Mouse (Mus musculus): ENCODE results near the gene Umodl1. TPM values are rescaled to one million over a fixed set of nuclear protein-coding genes. Genes with fewer than 3 reads are reported as not detected.

The Umodl1 gene
- polyA plus RNA-seq, 1 experiment = 0.05 TPM

- no peaks in the 10 kb centered on the region for H3K27me3 ChIP-seq (ENCODE audit: control insufficient read depth, insufficient read depth, low read length)
- no peaks in the 10 kb centered on the region; the same call in 1 of the 2 replicates for H3K4me1 ChIP-seq (ENCODE audit: control insufficient read depth, insufficient read depth, low read length)
- DNase-seq = no peak
- no peak overlapping the region for H3K27ac ChIP-seq (ENCODE audit: insufficient read depth, low read length)
- WGBS = 66% methylated on average over 2 of the region's 2 CpGs
- H3K4me3 ChIP-seq (replicated peaks; ENCODE audit: insufficient read depth, low read depth, low read length) = no peak overlapping the region
- TF ChIP-seq CTCF (IDR thresholded peaks at IDR 0.05; ENCODE audit: borderline replicate concordance, insufficient read depth, low read depth, low read length) = no peak
- no peak for TF ChIP-seq POLR2A (IDR thresholded peaks at IDR 0.05; ENCODE audit: borderline replicate concordance, insufficient read depth, low read length)
Observed at GRCm38 (mm10) chr17:31020078-31020477, 65.6 kb downstream of the Umodl1 start.

GRCm38 (mm10) chr17:31021276-31021675 is 66.8 kb downstream of the Umodl1 start:
- WGBS = 56% methylated on average over 8 of the region's 8 CpGs
- Histone ChIP-seq H3K27ac (ENCODE audit: insufficient read depth, low read length) (peak overlapping the region; percentile 27; the same call in 1 of the 2 replicates), H3K4me1 (ENCODE audit: control insufficient read depth, insufficient read depth, low read length) (no peaks in the 10 kb centered on the region; the same call in 1 of the 2 replicates), H3K4me3 (replicated peaks; ENCODE audit: insufficient read depth, low read depth, low read length) (no peak overlapping the region), H3K27me3 (ENCODE audit: control insufficient read depth, insufficient read depth, low read length) (no peaks in the 10 kb centered on the region)
- TF ChIP-seq CTCF (IDR thresholded peaks at IDR 0.05; ENCODE audit: borderline replicate concordance, insufficient read depth, low read depth, low read length) (no peak), POLR2A (IDR thresholded peaks at IDR 0.05; ENCODE audit: borderline replicate concordance, insufficient read depth, low read length) (no peak)
- peak in 1 of 2 experiments; percentile 19 for DNase-seq

GRCm38 (mm10) chr17:31024125-31024781 is 69.8 kb downstream of the Umodl1 start:
- Histone ChIP-seq H3K27ac (ENCODE audit: insufficient read depth, low read length) (no peak overlapping the region), H3K4me1 (ENCODE audit: control insufficient read depth, insufficient read depth, low read length) (no peaks in the 10 kb centered on the region; the same call in 1 of the 2 replicates), H3K27me3 (ENCODE audit: control insufficient read depth, insufficient read depth, low read length) (no peaks in the 10 kb centered on the region), H3K4me3 (replicated peaks; ENCODE audit: insufficient read depth, low read depth, low read length) (no peak overlapping the region)
- 69% methylated on average over 7 of the region's 7 CpGs for WGBS
- peak in 1 of 2 experiments; percentile 11 for DNase-seq
- TF ChIP-seq CTCF (IDR thresholded peaks at IDR 0.05; ENCODE audit: borderline replicate concordance, insufficient read depth, low read depth, low read length) (no peak), POLR2A (IDR thresholded peaks at IDR 0.05; ENCODE audit: borderline replicate concordance, insufficient read depth, low read length) (no peak)

GRCm38 (mm10) chr17:31024782-31025125 is 70.3 kb downstream of the Umodl1 start:
- Histone ChIP-seq H3K4me3 (replicated peaks; ENCODE audit: insufficient read depth, low read depth, low read length) (no peak overlapping the region), H3K27me3 (ENCODE audit: control insufficient read depth, insufficient read depth, low read length) (no peaks in the 10 kb centered on the region), H3K4me1 (ENCODE audit: control insufficient read depth, insufficient read depth, low read length) (no peaks in the 10 kb centered on the region; the same call in 1 of the 2 replicates), H3K27ac (ENCODE audit: insufficient read depth, low read length) (no peak overlapping the region)
- TF ChIP-seq POLR2A (IDR thresholded peaks at IDR 0.05; ENCODE audit: borderline replicate concordance, insufficient read depth, low read length) = no peak
- DNase-seq = no peak
- WGBS = 71% methylated on average over 5 of the region's 5 CpGs

- WGBS = 88% methylated on average over 6 of the region's 6 CpGs
- Histone ChIP-seq H3K4me3 (replicated peaks; ENCODE audit: insufficient read depth, low read depth, low read length) (no peak overlapping the region), H3K27me3 (ENCODE audit: control insufficient read depth, insufficient read depth, low read length) (no peaks in the 10 kb centered on the region), H3K4me1 (ENCODE audit: control insufficient read depth, insufficient read depth, low read length) (no peaks in the 10 kb centered on the region), H3K27ac (ENCODE audit: insufficient read depth, low read length) (no peak overlapping the region)
- DNase-seq = no peak
- TF ChIP-seq POLR2A (IDR thresholded peaks at IDR 0.05; ENCODE audit: borderline replicate concordance, insufficient read depth, low read length) (no peak), CTCF (IDR thresholded peaks at IDR 0.05; ENCODE audit: borderline replicate concordance, insufficient read depth, low read depth, low read length) (no peak)
Observed at GRCm38 (mm10) chr17:31026986-31027385, 72.5 kb downstream of the Umodl1 start.

GRCm38 (mm10) chr17:31027723-31028122 is 73.3 kb downstream of the Umodl1 start:
- DNase-seq = no peak
- Histone ChIP-seq H3K27me3 (ENCODE audit: control insufficient read depth, insufficient read depth, low read length) (no peaks in the 10 kb centered on the region), H3K4me3 (replicated peaks; ENCODE audit: insufficient read depth, low read depth, low read length) (no peak overlapping the region), H3K27ac (ENCODE audit: insufficient read depth, low read length) (no peak overlapping the region), H3K4me1 (ENCODE audit: control insufficient read depth, insufficient read depth, low read length) (no peaks in the 10 kb centered on the region)
- 69% methylated on average over 6 of the region's 6 CpGs for WGBS
- TF ChIP-seq POLR2A (IDR thresholded peaks at IDR 0.05; ENCODE audit: borderline replicate concordance, insufficient read depth, low read length) (no peak), CTCF (IDR thresholded peaks at IDR 0.05; ENCODE audit: borderline replicate concordance, insufficient read depth, low read depth, low read length) (no peak)

- H3K27ac ChIP-seq (ENCODE audit: insufficient read depth, low read length) = no peak overlapping the region
- H3K4me3 ChIP-seq (replicated peaks; ENCODE audit: insufficient read depth, low read depth, low read length) = no peak overlapping the region
- DNase-seq = no peak
- 80% methylated on average over 9 of the region's 9 CpGs for WGBS
- no peaks in the 10 kb centered on the region for H3K27me3 ChIP-seq (ENCODE audit: control insufficient read depth, insufficient read depth, low read length)
- TF ChIP-seq CTCF (IDR thresholded peaks at IDR 0.05; ENCODE audit: borderline replicate concordance, insufficient read depth, low read depth, low read length) (no peak), POLR2A (IDR thresholded peaks at IDR 0.05; ENCODE audit: borderline replicate concordance, insufficient read depth, low read length) (no peak)
- H3K4me1 ChIP-seq (ENCODE audit: control insufficient read depth, insufficient read depth, low read length) = no peaks in the 10 kb centered on the region
Observed at GRCm38 (mm10) chr17:31028821-31029370, 74.5 kb downstream of the Umodl1 start.

GRCm38 (mm10) chr17:31029407-31029806 is 75.0 kb downstream of the Umodl1 start:
- Histone ChIP-seq H3K27ac (ENCODE audit: insufficient read depth, low read length) (no peak overlapping the region), H3K4me3 (replicated peaks; ENCODE audit: insufficient read depth, low read depth, low read length) (no peak overlapping the region), H3K27me3 (ENCODE audit: control insufficient read depth, insufficient read depth, low read length) (no peaks in the 10 kb centered on the region), H3K4me1 (ENCODE audit: control insufficient read depth, insufficient read depth, low read length) (no peaks in the 10 kb centered on the region)
- TF ChIP-seq POLR2A (IDR thresholded peaks at IDR 0.05; ENCODE audit: borderline replicate concordance, insufficient read depth, low read length) = no peak
- TF ChIP-seq CTCF (IDR thresholded peaks at IDR 0.05; ENCODE audit: borderline replicate concordance, insufficient read depth, low read depth, low read length) = no peak
- no peak for DNase-seq
- WGBS = 93% methylated on average over 4 of the region's 4 CpGs
